Mouse (Mus musculus) spleen, postnatal 14 days (tissue): ENCODE measurements around the gene Zfy2.

ENCODE experiments used
- DNase-seq, 2 experiments: peaks; one replicate each; pipeline ENCODE4 v3.0.0; 2021 to 2022; ENCODE audit warnings: low spot score in 2 of 2

Zfy2 gene

DNA sequence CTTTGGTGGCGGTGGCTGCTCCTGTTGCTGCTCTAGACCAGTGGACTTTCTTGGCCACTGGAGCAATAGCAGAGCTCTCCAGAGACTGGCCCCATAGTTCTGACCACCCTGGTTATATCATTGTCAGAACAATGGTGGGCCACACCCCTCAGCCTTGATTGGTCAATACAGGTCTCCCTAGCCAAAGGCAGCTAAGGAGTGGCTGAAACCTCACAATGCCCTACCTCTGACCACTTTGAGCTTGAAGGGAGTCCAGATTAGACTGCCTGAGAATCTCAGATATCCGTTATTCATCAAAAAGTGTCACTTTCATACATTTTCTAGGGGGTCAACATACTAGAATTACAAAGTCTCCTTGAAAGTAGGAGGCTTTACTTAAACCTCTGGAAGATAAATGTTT, at the start of gene Zfy2:
TSS of gene Zfy2 (minus strand) at position 101 of the 400 bp plus-strand sequence.
- DNase-seq = no peak
